Mouse (Mus musculus) cerebellum, adult 18-20 months (tissue): ENCODE results near the gene Atg10.
"Not testable (repeated sequence)": the region's sequence is repeated elsewhere in the genome, so short reads cannot be mapped to it uniquely, and the experiment has no call there.

Source experiments
- DNase-seq, 2 experiments: peaks; one replicate each; pipeline ENCODE4 v3.0.0; 2021

Gene Atg10

DNA sequence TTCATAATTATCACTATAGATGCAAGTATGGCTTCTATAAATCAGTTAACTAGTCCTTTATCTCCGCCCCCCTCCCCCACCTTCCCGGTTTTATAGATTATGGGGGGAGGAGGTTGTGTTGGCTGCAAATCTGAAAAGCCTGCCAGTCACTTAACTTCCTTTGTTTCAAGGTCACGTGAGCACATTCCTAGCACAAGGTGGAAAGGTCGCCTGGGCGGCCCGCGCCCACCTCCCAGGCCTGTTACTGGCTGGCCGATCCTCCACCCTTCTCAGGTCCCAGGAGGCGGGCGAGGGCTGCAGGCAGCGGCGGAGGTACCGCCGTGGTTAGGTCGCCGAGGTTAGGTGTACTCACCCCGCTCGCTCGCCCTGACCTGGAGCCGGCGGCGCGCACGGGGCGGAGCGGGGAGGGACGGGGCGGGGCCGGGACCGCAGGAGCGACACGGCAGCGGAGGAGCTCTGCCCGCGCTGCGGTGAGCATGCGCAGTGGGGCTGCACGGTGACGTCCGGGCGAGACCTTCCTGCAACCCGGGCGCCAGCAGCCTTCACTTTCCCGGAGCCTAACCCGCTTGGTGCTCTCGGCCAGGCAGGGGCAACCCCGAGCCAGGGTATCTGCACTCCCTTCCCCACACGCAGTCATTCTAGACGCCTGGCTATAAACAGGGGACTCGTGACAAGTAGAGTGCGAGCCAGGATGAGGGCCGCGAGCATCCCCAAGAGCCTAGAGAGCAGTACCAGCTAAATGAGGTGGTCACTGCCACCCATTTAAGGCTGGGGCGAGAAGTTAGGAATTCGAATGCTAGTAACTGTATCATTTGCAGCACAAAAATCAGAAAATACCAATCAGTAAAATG, at the start of gene Atg10:
TSS of gene Atg10 (minus strand) at position 382 of the 851 bp plus-strand sequence.
- DNase-seq = peak; percentile 94 to 96

DNA sequence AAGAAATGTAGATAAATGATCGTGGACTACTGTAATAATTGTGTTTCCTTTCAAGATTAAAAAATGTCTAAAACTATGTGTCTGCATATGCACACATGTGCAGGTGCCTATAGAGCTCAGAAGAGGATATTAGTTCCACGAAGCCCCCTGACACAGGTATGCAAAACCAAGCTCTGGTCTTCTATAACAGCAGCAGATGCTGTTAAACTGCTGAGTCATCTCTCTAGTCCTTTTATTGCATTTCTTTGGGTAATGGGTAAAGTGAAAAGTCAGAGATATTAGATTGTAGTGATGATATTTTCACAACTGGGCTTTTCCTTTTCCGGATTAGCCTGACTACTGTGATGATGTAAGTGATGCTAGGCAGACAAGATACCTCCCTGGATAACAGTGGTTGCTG, 28.6 kb upstream of the Atg10 start:
- DNase-seq = no peak

DNA sequence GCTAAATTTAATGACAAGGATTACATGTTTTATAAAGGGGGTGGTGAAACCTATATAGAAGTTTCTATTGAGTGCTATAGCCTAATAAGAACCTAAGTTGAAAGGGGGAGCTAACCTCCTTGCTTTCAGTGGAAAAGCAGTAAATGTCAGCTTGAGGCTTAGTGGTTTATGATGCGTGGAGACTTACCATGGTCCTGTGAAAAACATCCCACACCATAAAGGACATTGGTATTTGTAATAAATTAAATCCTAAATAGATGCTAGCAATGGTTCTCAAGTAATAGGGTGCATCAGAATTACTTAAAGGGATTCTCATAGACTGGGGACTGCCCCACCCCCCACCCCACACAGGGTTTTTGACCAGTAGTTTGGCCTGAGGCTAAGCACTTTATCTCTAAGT, 27.9 kb upstream of the Atg10 start:
- no peak for DNase-seq

DNA sequence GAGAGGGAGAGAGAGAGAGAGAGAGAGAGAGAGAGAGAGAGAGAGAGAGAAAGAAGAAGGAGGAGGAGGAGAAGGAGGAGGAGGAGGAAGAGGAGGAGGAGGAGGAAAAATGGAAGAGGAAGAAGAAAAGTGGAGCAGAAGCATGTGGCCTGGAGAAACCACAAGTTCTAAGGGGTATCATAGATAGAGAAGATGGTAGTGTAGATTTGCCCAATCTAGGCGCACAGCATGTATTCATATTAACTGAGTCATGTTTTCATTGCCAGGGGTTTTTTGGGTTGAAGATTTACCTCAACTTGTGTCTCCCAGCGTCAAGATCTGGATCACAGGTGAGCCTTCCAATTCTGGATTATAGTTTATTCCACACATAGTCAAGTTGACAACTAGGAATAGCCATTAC, 26.3 kb upstream of the Atg10 start:
- DNase-seq = not testable (repeated sequence)

DNA sequence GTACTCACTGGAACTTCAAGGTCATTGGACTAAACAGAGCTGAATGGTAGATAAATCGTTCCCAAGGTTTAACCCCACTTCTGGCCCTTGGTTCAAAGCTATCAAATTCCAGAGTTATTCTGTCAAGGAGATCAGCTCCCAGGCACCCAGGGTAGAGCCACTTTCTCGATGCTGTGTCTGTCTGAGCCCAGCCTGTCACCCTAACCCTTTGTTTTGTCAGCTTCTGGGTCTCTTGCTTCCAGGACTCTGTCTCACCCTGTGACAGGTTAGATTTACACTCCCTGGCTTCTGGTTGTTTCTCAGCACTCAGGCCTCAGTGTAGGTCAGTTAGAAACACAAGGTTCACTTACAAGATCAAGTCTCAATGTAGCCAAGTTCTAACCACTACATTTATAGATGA, 22.7 kb upstream of the Atg10 start:
- no peak for DNase-seq

DNA sequence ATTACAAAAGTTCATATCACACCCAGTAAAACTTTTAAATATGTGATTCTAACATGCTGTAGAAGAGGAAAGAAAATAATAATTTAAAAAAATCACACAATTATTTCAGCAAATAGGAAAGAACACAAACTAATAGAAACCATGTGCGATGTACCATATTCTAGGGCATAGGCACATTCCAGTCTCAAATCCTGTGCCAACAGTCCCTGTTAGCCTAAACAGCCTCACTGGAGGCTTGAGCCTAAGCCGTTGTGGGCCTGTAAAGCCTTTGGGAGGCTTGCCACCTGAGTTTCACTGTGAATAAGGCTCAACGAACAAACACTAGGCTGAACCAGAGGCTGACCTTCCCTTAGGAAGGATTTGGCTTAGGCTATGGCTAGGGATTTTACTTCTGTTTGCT, 14.2 kb upstream of the Atg10 start:
- DNase-seq = no peak

DNA sequence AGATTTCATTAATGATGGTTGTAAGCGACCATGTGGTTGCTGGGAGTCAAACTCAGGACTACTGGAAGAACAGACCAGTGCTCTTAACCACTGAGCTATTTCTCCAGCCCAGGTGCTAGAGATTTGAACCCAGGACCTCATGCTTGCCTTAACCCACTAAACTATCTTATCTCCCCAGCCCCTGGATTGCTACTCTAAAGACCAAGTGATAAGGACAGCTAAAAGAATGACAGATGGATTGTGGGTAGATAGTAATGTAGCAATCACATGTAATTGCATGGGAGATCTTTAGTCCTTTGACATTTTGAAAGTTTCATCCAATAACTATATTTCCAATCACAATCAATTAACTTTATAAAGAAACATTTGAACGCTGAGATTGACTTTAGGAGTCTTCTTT, 13.1 kb upstream of the Atg10 start:
- no peak for DNase-seq

DNA sequence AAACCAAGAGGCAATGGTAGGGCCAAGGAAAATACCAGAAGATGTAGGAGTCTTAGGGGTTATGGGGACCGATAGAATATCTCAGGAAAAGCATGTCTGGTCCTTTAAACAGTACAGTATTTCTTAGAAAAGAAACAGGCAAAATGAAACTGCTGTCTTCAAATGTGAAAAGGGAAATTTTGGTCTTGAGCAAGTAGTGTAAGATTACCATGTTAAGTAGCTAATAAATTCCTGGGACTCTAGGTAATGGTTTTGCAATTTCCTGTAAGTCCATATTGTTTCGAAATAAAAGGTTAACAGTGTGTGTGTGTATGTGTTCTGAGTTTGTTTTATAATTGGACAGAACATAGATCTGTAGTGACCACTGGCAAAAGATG, 658 bp upstream of the Atg10 start:
- DNase-seq = no peak

DNA sequence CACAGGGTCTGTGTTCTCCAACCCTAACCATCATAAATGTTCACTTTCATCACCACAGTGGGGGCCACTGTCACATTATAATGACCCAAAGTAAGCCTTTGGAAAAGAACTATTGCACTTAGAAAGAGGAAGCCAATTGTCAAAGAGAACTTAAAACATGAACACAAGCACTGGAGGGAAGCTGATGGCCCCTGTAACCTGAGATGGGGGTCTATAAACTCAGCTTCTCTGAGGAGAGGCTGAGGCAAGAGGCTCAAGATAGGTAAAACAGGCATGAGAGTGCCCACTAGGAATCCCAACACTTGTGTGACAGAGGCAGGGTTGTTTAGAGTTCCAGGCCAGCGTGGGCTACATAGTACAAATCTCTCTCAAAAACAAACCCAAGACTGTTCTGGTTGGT, 705 bp downstream of the Atg10 start:
- DNase-seq = peak in 1 of 2 experiments; percentile 17

DNA sequence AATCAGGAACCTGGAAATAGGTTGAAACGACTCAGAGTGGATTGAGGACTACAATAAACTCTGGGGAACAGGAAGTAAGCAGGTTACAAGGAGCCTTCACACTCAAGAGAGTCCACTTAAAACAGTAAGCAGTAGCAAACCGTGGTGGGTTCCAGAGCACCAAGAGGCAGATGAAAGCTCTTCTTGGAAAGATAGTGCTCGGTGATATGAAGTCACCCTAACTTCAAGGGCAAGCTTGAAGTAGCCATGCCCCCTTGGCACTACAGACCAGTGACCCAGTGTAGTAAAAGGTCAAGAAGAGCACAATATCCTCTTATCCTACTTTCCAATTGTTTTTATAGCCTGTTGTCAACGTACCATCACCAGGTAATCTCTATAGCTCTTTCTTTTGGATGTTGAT, 2.1 kb downstream of the Atg10 start:
- DNase-seq = no peak

DNA sequence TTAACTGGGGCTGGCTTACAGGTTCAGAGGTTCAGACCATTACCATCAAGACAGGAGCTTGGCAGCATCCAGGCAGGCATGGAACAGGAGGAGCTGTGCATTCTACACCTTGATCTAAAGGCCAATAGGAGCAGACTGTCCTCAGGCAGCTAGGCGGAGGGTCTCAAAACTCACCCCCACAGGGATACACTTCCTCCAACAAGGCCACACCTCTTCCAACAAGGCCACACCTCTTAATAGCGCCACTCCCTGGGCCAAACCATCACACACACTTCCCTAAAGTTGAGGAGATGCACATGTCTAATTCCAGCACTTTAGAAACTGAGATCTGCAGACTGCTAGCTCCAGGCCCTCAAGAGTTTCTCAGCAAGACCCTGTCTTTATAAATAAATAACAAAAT, 6.1 kb downstream of the Atg10 start:
- DNase-seq = no peak

DNA sequence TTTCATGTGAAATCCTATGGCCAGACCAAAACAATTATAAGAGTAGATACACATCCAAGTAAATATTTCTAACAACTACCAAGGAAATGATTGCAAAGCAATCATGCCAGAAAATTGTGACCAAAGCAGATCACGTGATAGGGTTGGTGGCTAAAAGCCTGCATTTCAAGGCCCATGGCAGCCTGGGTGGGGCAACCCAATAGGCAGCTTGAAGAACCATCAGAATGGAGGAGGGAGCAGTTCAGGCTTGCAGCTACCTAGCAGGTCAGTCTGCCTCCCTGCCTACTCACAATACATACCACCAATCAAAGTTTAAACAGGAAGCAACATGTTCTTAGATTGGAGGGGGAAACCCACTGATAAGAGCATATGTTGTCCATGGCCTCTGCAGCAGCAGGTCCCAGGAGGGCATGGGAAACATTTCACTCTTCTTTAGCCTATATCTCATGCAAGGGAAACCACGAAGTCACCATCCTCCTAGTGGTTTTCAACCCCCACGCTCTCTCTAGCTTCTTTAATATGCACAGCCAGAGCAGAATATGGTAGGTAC, 7.0 kb downstream of the Atg10 start:
- DNase-seq = no peak

DNA sequence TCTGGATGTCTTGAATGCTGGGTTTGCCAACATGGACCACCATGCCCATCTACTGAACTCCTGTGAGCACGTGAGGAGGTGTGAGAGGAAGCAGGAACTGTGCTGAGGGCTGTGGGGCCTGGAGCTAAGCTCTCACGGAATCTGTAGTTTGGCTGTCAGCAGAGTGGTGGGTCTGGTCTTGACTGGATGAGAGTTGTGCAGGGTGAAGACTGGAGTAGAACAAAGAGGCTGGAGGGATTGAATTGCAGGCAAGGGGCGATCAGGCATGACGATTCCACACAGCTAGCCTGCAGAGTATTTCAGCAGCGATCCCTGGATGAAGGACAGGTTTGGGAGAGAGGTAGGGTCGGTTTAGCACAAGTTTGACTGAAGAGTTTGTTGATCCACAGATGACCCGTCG, 10.8 kb downstream of the Atg10 start:
- no peak for DNase-seq

DNA sequence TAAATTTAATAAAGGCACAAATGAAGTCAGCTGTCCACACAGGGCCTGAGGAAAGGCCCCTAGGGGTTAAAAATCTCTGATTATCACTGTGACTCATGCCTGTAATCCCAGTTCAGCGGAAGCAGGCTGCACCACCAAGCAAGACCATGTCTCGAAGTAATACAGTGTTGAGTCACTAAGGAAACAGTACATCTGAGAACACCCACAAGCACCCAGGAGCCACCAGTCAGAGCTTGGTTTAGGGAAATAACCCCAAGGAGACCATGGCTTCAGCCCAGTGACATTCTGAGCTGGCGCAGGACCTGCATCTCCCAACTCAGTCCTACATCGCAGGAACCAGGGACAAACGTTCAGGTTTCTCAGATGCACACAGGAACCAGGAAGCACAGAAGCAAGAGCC, 17.5 kb downstream of the Atg10 start:
- DNase-seq = no peak

DNA sequence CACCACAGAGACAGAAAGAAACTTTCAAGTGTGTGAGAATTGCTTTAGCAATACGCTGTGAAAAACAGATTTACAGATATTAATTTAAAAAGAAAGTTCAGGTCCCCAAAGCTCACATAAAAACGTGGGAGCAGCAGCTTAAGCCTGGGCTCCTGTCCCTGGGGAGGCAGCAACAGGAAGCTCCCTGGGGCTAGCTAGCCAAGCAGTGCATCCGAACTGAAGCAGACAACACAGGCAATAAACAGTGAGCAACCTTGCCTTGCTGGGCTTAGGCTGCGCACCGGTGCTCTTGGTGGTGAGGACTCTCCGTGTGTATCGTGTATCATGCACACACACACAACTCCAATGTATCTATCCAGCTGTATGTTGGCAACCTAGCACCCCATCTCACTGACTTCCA, 21.2 kb downstream of the Atg10 start:
- DNase-seq = no peak

DNA sequence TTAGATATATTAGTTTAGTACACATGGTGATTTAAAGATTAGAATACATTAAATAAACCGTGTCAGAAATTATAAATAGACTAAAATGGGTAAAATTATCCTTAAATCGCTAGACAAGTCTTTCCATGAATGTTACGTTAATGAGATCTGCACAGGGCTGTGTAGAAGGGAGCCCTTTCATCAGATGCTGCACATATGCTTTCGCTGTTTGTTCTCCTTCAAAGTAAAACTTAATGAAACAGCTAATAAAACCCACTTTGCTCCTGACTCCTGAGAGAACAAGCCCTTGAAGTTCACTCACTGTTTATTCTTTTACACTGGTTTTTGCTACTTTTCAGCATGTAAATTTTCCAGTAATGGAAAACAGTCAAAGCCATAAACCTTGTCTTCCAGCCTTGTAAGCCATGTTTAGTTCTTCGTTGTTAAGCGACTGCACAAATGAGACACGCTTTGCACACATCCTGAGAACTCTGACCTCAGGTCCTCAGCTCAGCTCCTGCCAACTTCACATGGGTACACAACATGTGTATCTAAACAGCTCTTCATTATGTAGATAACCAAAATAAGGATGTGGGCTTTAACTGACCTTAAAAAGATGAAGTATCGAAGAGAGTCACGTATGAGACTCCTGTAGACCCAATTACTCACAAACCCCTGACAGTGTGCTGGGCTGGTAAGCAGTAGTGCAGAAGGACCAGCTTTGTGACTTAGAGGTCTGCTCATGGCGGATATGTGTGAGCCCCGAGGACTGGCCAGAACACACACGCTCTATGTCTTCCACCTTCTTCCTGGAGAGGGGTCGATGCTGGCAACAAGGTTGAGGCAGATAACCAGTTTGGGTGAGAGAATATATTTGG, 36.2 kb downstream of the Atg10 start:
- no peak for DNase-seq

DNA sequence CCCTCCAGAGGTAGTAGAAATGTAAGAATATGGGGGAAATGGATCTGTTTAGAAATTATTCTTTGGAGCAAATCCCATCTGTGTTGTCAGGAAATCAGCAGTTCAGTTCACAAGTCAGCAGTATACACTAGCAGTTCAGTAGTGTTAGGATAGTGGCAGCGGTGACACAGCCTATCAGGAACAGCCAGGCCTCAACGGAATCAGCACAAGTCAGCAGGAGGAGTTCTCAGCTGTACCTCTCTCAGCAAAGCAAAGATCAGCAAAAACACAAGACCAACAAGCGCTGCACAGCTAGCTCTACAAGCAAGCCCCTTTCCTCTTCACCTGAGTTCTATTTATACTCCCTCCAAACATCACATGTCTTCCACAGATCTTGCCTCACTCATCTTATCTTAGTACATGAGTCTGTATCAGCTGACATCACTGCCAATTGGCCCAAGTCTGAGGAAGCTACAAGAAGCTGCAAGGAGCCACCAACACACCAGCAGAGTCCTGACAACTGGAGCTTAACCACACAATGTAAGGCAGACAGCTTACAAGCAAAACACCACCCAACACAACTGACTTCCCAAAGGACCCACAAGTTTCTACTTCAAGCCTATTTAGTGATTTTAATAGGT, 38.4 kb downstream of the Atg10 start:
- no peak for DNase-seq

DNA sequence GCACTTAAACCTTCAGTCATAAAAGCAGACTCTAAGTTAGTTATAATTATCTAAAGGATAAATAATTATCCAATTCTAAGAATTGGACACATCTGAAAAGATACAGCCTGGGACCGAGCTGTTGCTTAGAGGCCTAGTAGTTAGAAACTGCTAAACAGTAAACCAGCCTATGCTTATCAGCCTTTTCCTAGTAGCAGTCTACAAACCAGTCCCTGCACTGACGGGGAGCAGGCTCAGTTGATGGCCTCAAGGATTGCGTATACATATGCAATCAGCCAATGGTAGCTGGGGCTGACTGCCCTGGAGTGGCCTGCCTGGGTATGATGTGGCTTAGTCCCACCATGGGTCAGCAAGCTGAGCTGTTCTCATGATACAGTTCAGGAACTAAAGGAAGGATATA, 39.5 kb downstream of the Atg10 start:
- DNase-seq = no peak

DNA sequence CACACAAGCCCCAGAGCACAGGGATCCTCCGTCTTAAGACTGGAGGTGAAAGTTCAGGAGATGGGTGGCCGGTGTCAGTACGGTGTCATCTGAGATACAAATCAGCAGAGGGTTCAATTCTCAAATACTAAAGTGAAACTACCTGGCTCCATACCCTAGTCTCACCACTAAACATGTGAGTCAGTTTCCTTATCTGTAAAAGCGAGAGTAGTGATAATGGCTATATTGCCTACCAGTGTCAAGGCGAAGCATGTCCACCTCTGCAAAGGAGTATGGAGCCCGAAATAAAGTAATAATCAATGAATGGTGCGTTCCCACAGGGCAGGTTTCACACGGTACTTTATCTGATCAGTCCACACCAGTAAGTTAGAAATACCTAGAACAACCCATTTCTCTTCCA, 43.4 kb downstream of the Atg10 start:
- DNase-seq = no peak

DNA sequence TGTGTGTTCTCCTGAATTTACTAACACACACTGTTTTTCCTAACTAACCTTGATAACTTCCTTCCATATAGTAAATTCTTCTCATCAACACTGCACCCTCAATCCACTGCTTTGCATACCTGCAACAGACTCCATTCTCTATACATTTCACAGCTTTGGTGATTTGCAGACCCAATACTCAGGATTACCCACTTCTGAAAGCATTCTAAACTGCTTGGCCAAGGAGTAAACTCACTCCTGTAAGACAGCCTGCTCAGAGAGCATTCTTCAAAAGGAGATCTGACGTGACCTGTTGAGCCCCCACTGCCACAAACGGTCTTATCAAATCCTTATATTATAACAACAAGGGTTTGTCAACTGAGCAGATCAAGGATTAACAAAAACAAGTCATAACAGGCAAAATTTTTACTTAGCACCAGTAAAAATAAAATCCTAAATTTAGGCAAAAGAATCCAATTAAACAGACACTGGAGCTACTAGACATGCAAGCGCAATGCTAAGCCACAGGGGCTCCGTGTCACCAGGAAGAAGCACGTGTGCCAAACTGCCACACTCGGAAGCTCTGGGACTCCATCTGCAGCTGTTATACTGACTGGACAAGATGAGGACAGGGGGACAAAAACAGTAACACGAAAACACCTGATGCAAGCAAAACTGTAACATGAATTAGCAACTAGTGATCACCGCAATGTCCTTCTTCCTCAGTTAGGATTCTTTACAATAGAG, 44.4 kb downstream of the Atg10 start:
- DNase-seq = peak; percentile 29 to 38

DNA sequence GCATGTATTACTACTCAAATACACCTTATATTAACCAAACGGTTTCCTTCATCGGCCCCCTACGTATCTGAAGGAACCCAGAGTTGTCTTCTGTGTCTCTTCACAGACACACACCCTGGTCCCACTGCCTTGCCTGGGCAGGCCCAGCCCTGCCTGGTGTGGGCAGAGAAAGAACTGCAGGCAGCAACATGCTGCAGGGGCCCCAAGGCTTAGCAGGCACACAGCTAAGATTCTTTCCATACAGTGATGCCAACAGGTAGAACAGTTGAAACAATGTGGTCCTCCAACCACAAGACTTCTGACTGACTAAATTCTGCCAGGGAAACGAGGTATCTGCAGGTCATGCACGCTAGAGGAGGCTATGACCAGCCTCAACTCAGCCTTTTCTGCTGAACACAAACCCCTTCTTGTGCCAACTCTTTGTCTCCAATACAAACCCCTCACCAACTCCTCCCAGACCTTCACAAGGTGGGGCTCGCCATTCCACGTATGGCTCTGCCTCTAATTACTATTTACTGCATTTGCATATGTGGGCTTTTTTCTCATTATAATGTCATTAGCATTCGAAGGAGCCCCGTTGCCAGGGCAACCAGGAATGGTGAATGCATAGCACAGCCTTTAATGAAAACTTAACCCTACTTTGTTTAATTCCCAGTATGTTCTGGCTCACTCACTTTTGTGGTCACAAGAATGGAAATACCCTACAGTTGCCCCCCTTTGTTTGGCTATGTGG, 45.2 kb downstream of the Atg10 start:
- no peak for DNase-seq

DNA sequence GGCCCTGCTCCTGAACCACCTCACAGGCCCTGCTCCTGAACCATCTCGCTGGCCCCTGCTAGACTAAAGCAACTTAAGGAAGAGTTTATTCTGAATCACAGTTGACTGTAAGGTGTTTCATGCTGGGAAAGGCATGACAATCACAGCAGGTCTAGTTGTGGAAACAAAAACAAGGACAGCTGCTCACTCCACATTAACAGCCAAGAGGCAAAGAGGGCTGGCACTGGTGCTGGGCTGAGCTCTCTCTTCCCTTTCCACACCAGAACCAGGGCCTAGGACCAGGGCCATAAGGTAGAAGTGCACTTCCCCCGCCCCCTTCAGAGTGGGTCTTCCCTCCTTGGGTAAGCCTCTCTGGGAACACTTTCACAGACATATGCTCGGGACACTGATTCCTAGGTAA, 48.4 kb downstream of the Atg10 start:
- DNase-seq = peak; percentile 68 to 74
